Mouse (Mus musculus) kidney, postnatal 10 days (tissue): ENCODE results near the gene Acap3.

Source experiments
- DNase-seq: peaks from one replicate; pipeline ENCODE4 v3.0.0; 2021; ENCODE audit warnings: mixed read lengths

The Acap3 gene

GRCm38 (mm10) chr4:155943534-155944249 lies 52.1 kb downstream of the Acap3 start, which contains the start of gene Ube2j2:
Gene Ube2j2, plus strand, starts transcription at chr4:155943831.
- DNase-seq, result peak; percentile 96

DNA sequence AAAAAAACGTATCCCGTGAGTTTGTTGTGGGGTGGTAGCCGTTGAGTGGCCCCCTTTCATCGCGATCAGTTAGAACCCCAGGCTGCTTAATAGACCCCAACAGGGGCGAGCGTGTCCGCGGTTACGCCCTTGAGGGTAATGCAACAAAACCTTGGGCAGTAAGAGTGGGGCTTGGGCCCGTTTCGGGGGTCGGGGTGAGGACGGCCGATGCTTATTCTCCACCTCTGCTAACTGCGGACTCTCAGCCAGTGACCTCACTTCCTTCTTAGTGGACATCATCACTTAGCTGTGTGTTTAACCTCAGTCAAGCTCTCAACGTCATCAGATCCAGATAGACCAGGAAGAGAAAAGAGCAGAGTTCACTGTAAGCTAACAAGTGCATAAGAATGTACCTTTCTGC lies 52.6 kb downstream of the Acap3 start:
- DNase-seq, result peak; percentile 26

DNA sequence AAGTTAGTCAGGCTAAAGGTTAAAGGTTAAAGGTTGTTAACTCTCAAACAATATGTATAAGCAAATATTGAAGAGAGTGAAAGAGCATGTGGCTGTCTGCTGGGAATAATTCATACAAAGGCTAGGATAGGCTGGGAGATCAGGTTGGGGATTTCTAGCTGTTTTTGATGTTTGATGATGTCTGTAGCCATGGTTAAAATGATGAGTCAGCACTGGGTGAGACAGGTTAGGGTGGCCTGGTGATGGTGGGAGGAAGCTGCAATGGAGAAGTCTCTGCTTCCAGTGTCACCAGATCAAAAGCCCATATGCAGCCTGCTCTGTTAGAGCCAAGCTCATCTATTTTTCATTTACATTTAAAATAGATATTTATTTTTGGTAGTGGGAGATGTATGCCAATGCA lies 55.5 kb downstream of the Acap3 start:
- DNase-seq, result no peak

- no peak for DNase-seq
Observed at GRCm38 (mm10) chr4:155955491-155955890, 63.9 kb downstream of the Acap3 start.
